Mouse (Mus musculus) megakaryocyte, embryonic 14.5 days (primary cell): ENCODE data around the gene Hes1.

Experiments
- FLI1 ChIP-seq: IDR thresholded peaks from 2 replicates; pipeline ENCODE4 v1.6.1; 2012; ENCODE audit warnings: low read length, inconsistent platforms, mixed read lengths
- GATA1 ChIP-seq: IDR thresholded peaks from 3 replicates; pipeline ENCODE4 v1.6.1; 2012; ENCODE audit warnings: mixed read lengths, low read length, inconsistent platforms, borderline replicate concordance

- TF ChIP-seq GATA1 (no peak), FLI1 (no peak)
These were observed 24.5 kb downstream of the Hes1 start for GRCm38 (mm10) chr16:30088646-30089045.
